Mouse (Mus musculus) olfactory bulb, adult 2 months (tissue): ENCODE measurements around the gene Pglyrp2. TPM values are rescaled to one million over a fixed set of nuclear protein-coding genes. Genes with fewer than 3 reads are reported as not detected.

Source experiments
- H3K27ac ChIP-seq: fragments of 200-500 bp; 2 replicates; pipeline ENCODE4 v1.5.1; 2012; ENCODE audit warnings: low read depth, low read length; ENCODE audit not compliant: insufficient read depth
- H3K4me1 ChIP-seq: fragments of 200-500 bp; 2 replicates; pipeline ENCODE4 v1.6.1; 2012; ENCODE audit warnings: low read length; ENCODE audit not compliant: control insufficient read depth, insufficient read depth
- H3K4me3 ChIP-seq: fragments of 200-500 bp; 2 replicates; pipeline ENCODE4 v1.5.1; 2012; ENCODE audit warnings: mild to moderate bottlenecking, low read depth, low read length, moderate library complexity; ENCODE audit not compliant: insufficient read depth
- CTCF ChIP-seq: fragments of 200-500 bp; IDR thresholded peaks from 2 replicates; pipeline ENCODE4 v1.5.1; 2012; ENCODE audit warnings: low read depth, mild to moderate bottlenecking, low read length, moderate library complexity; ENCODE audit not compliant: insufficient read depth
- POLR2A ChIP-seq: fragments of 200-500 bp; IDR thresholded peaks from 2 replicates; pipeline ENCODE4 v1.6.1; 2012; ENCODE audit warnings: mild to moderate bottlenecking, low read depth, low read length, moderate library complexity; ENCODE audit not compliant: insufficient read depth
- WGBS: fragments of 180-500 bp; shearing (Covaris S2); methylation state at CpG from one replicate; pipeline ENCODE4 v1.1.7; 2018; 5-methylcytosine and 5-hydroxymethylcytosine counted together
- polyA plus RNA-seq: library from polyadenylated mRNA; stranded (reverse); fragments of >200 nt; gene quantifications from 2 replicates; pipeline ENCODE4 v1.2.4, GENCODE M21; 2012; ENCODE audit warnings: low replicate concordance; ENCODE audit not compliant: missing spikeins, insufficient read depth, insufficient read length

Pglyrp2 gene
- polyA plus RNA-seq, 1 experiment = not detected

- H3K27ac ChIP-seq = no peak overlapping the region
- WGBS = 1% methylated on average over 36 of the region's 39 CpGs
- peaks cover 10% of the 10 kb centered on the region for H3K4me1 ChIP-seq
- TF ChIP-seq CTCF (no peak), POLR2A (no peak)
- H3K4me3 ChIP-seq = peak overlapping the region; percentile 94
These were observed 35.4 kb downstream of the Pglyrp2 start for GRCm38 (mm10) chr17:32388370-32389100.

- Histone ChIP-seq H3K4me3 (peak overlapping the region; percentile 94), H3K27ac (no peak overlapping the region), H3K4me1 (peaks cover 10% of the 10 kb centered on the region)
- TF ChIP-seq CTCF (no peak), POLR2A (no peak)
- WGBS = 39% methylated on average over 7 of the region's 7 CpGs
These were observed 36.0 kb downstream of the Pglyrp2 start for GRCm38 (mm10) chr17:32387986-32388369.

- WGBS = 74% methylated on average over 9 of the region's 9 CpGs
- Histone ChIP-seq H3K4me1 (peaks cover 14% of the 10 kb centered on the region), H3K4me3 (no peak overlapping the region), H3K27ac (no peak overlapping the region)
- TF ChIP-seq CTCF (no peak), POLR2A (no peak)
These were observed 37.1 kb downstream of the Pglyrp2 start for GRCm38 (mm10) chr17:32386659-32387432.

GRCm38 (mm10) chr17:32383661-32384060 is 40.3 kb downstream of the Pglyrp2 start:
- TF ChIP-seq POLR2A = no peak
- TF ChIP-seq CTCF = no peak
- H3K4me3 ChIP-seq = no peak overlapping the region
- 38% methylated on average over 5 of the region's 5 CpGs for WGBS
- peaks cover 14% of the 10 kb centered on the region for H3K4me1 ChIP-seq
- H3K27ac ChIP-seq = no peak overlapping the region

GRCm38 (mm10) chr17:32382576-32382975 is 41.4 kb downstream of the Pglyrp2 start:
- whole genome bisulfite sequencing = 50% methylated on average over 7 of the region's 7 CpGs
- no peak overlapping the region for H3K27ac ChIP-seq
- TF ChIP-seq POLR2A = no peak
- TF ChIP-seq CTCF = no peak
- no peak overlapping the region for H3K4me3 ChIP-seq
- H3K4me1 ChIP-seq = peaks cover 7% of the 10 kb centered on the region; the same call in 1 of the 2 replicates

- H3K4me3 ChIP-seq = no peak overlapping the region
- 84% methylated on average over 2 of the region's 2 CpGs for WGBS
- TF ChIP-seq CTCF (no peak), POLR2A (no peak)
These were observed 45.2 kb downstream of the Pglyrp2 start for GRCm38 (mm10) chr17:32378786-32379185.

GRCm38 (mm10) chr17:32377137-32377536 is 46.8 kb downstream of the Pglyrp2 start:
- TF ChIP-seq POLR2A (no peak), CTCF (no peak)
- no peaks in the 10 kb centered on the region for H3K4me1 ChIP-seq
- no peak overlapping the region for H3K4me3 ChIP-seq
- no peak overlapping the region for H3K27ac ChIP-seq
- 84% methylated on average over 9 of the region's 9 CpGs for WGBS

More at GRCm38 (mm10) chr17:32378786-32379185, 45.2 kb downstream of the Pglyrp2 start:
- Histone ChIP-seq H3K4me1 (peaks cover 5% of the 10 kb centered on the region; the same call in 1 of the 2 replicates), H3K27ac (no peak overlapping the region)

- WGBS = 86% methylated on average over 15 of the region's 15 CpGs
- TF ChIP-seq POLR2A = no peak
- no peak for TF ChIP-seq CTCF
- Histone ChIP-seq H3K4me1 (no peaks in the 10 kb centered on the region), H3K4me3 (no peak overlapping the region), H3K27ac (no peak overlapping the region)
These were observed 47.5 kb downstream of the Pglyrp2 start for GRCm38 (mm10) chr17:32376475-32376874.

GRCm38 (mm10) chr17:32368991-32369578 is 54.9 kb downstream of the Pglyrp2 start:
- no peak overlapping the region for H3K4me3 ChIP-seq
- no peaks in the 10 kb centered on the region for H3K4me1 ChIP-seq
- WGBS = 42% methylated on average over 13 of the region's 17 CpGs
- TF ChIP-seq POLR2A = no peak
- no peak for TF ChIP-seq CTCF
- no peak overlapping the region for H3K27ac ChIP-seq
